Mouse (Mus musculus) midbrain, embryonic 12.5 days (tissue): ENCODE measurements around the gene Sec1. TPM values are rescaled to one million over a fixed set of nuclear protein-coding genes. Genes with fewer than 3 reads are reported as not detected.
A peak's percentile ranks its signal among the peaks of the same experiment; 100 is the strongest.

Source experiments
- ATAC-seq: fragments of 200-750 bp; cut with Nextera tagmentation; 2 replicates; pipeline ENCODE4 v1.8.0; 2017; ENCODE audit warnings: low read depth, moderate TSS enrichment, moderate library complexity; ENCODE audit not compliant: low FRiP score
- H3K27ac ChIP-seq: fragments of 300-500 bp; sonication (generic); replicated peaks from 2 replicates; pipeline ENCODE4 v1.5.1; 2016; ENCODE audit warnings: mild to moderate bottlenecking
- H3K27me3 ChIP-seq: fragments of 300-500 bp; sonication (generic); 2 replicates; pipeline ENCODE4 v1.6.1; 2016; ENCODE audit warnings: mild to moderate bottlenecking
- H3K36me3 ChIP-seq: fragments of 300-500 bp; sonication (generic); 2 replicates; pipeline ENCODE4 v1.6.1; 2016
- H3K4me1 ChIP-seq: fragments of 300-500 bp; sonication (generic); 2 replicates; pipeline ENCODE4 v1.6.1; 2016
- H3K4me2 ChIP-seq: fragments of 300-500 bp; sonication (generic); replicated peaks from 2 replicates; pipeline ENCODE4 v1.6.1; 2016; ENCODE audit warnings: mild to moderate bottlenecking, moderate library complexity
- H3K4me3 ChIP-seq: fragments of 300-500 bp; sonication (generic); 2 replicates; pipeline ENCODE4 v1.5.1; 2016; ENCODE audit warnings: mild to moderate bottlenecking
- H3K9ac ChIP-seq: fragments of 300-500 bp; sonication (generic); replicated peaks from 2 replicates; pipeline ENCODE4 v1.6.1; 2016; ENCODE audit warnings: mild to moderate bottlenecking, moderate library complexity
- H3K9me3 ChIP-seq: fragments of 300-500 bp; sonication (generic); 2 replicates; pipeline ENCODE4 v1.6.1; 2016; ENCODE audit warnings: mild to moderate bottlenecking
- whole genome bisulfite sequencing: fragments of 180-500 bp; shearing (Covaris S2); methylation state at CpG from one replicate; pipeline ENCODE4 v1.1.7; 2016; 5-methylcytosine and 5-hydroxymethylcytosine counted together
- polyA plus RNA-seq: library from polyadenylated mRNA; unstranded; fragments of >200 nt; fragmentation: Nextera tagmentation; extraction: Ambion mirVana; gene quantifications from 2 replicates; pipeline ENCODE4 v1.2.1, GENCODE M21; 2016

Gene Sec1
- polyA plus RNA-seq, 1 experiment from 2014 or later = 0.80 TPM

DNA sequence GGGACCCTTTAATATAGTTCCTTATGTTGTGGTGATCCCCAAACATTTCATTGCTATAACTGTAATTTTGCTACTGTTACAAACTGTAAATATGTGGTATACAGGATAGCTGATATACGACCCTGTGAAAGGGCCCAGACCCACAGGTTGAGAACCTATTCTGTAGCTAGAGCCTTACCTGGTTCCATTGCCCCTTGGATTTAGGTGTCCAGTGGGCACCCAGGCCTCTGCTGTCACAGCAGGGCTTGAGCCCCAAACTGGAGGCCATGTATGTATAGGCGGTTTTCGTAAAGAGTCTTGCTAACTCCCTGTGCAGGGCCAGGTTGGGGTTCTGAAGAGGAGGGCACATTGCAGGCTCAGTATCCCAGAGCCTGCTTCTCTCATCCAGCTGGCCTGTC, 22.3 kb upstream of the Sec1 start:
- no peak for ATAC-seq
- Histone ChIP-seq H3K4me3 (peak overlapping the region; percentile 91), H3K9me3 (no peaks in the 10 kb centered on the region), H3K9ac (peak overlapping the region; percentile 98), H3K4me2 (peak overlapping the region; percentile 92), H3K27ac (no peak overlapping the region), H3K36me3 (peaks cover 46% of the 10 kb centered on the region), H3K4me1 (peaks cover 46% of the 10 kb centered on the region), H3K27me3 (no peaks in the 10 kb centered on the region)
- 87% methylated on average over 3 of the region's 3 CpGs for WGBS

- peaks cover 46% of the 10 kb centered on the region for H3K36me3 ChIP-seq
- ATAC-seq = no peak
- H3K4me1 ChIP-seq = peaks cover 48% of the 10 kb centered on the region
- peak overlapping the region; percentile 76 for H3K4me3 ChIP-seq
- WGBS = 85% methylated on average over 19 of the region's 19 CpGs
- H3K27me3 ChIP-seq = no peaks in the 10 kb centered on the region
- peak overlapping the region; percentile 68 for H3K27ac ChIP-seq
- H3K9me3 ChIP-seq = no peaks in the 10 kb centered on the region
- H3K4me2 ChIP-seq = peak overlapping the region; percentile 92
- H3K9ac ChIP-seq = peak overlapping the region; percentile 98
Measured at GRCm38 (mm10) chr7:45715741-45716459, 21.7 kb upstream of the Sec1 start.

DNA sequence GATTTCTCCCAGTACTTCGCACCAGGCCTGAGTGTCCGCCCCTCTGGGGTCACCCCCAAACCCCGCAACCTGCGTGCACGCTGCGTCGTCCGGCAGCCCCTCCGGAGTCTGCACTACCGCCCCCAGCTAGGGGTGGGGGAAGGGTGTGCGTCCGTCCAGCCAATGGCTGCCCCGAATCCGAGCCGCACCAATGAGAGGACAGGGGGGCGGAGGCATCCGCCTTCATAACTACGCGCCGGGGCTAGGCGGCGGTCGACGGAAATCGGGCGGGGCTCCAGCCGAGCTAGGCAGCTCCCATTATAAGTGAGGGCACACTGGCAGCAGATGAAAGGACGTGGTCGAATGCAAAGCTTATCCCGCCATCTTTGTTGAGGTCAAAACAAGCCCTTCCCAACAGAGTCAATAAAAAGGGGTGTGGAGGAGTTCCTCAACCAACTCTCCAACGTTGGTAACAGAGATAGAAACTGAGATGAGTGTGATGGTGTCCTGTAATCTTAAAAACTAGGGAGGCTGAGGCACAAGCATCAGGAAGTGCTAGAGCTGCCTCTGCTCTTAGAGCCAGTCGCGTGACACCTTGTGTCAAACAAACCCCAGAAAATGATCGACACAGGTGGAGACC, 21.0 kb upstream of the Sec1 start, which contains the start of gene Rpl18:
Rpl18 (plus strand) TSS at position 368 of the 619 bp plus-strand sequence.
- peaks cover 53% of the 10 kb centered on the region for H3K4me1 ChIP-seq

GRCm38 (mm10) chr7:45714630-45715089, 20.5 kb upstream of the Sec1 start:
- no peaks in the 10 kb centered on the region for H3K27me3 ChIP-seq

More for the DNA sequence above, 21.0 kb upstream of the Sec1 start, which contains the start of gene Rpl18:
- ATAC-seq = peak; percentile 90
- H3K27ac ChIP-seq = peak within 1 kb of the TSS; percentile 68
- peak within 1 kb of the TSS; percentile 92 for H3K4me2 ChIP-seq
- H3K9ac ChIP-seq = peak within 1 kb of the TSS; percentile 98
- no peaks in the 10 kb centered on the region for H3K27me3 ChIP-seq
- H3K4me3 ChIP-seq = peak within 1 kb of the TSS; percentile 76
- peaks cover 46% of the 10 kb centered on the region for H3K36me3 ChIP-seq
- 7% methylated on average over 34 of the region's 34 CpGs for WGBS
- no peaks in the 10 kb centered on the region for H3K9me3 ChIP-seq

DNA sequence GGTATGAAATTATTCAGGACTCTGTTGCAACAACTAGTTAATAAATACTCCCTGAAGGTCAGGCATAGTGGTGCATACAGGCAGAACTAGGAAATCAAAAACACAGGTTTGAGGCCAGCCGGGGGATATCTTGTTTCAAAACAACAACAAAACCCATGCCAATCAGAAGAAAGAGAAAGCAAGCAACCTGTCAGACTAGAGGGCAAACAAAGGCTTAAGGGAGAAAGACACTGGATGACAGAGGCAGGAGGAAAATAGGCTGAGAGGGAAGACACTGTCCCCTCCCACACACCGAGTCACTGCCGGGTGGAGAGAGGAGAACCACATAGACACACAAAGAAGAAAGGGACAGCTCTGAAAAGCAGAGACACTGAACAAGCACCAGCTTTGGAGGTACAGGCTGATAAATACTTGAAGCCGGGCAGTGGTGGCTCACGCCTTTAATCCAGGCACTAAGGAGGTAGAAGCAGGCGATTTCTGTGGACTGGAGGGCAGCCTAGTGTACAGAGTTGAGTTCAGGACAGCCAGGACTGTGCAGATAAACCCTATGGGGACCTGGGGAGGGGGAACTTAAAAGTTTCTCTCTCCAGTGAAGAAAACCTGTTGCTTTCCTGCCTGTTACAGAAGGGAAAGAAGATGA, 19.8 kb upstream of the Sec1 start:
- no peak for ATAC-seq
- H3K27me3 ChIP-seq = no peaks in the 10 kb centered on the region
- H3K4me1 ChIP-seq = peaks cover 54% of the 10 kb centered on the region
- H3K4me2 ChIP-seq = peak overlapping the region; percentile 92
- peak overlapping the region; percentile 76 for H3K4me3 ChIP-seq
- peaks cover 39% of the 10 kb centered on the region for H3K36me3 ChIP-seq
- no peak overlapping the region for H3K27ac ChIP-seq
- H3K9me3 ChIP-seq = no peaks in the 10 kb centered on the region
- H3K9ac ChIP-seq = peak overlapping the region; percentile 81; the same call in 1 of the 2 replicates
- WGBS = 86% methylated on average over 6 of the region's 6 CpGs

More at GRCm38 (mm10) chr7:45714630-45715089, 20.5 kb upstream of the Sec1 start:
- Histone ChIP-seq H3K9ac (peak overlapping the region; percentile 81), H3K9me3 (no peaks in the 10 kb centered on the region), H3K4me3 (peak overlapping the region; percentile 76), H3K4me2 (peak overlapping the region; percentile 92), H3K27ac (peak overlapping the region; percentile 49), H3K36me3 (peaks cover 45% of the 10 kb centered on the region), H3K4me1 (peaks cover 54% of the 10 kb centered on the region)
- ATAC-seq = peak; percentile 62
- WGBS = 11% methylated on average over 14 of the region's 14 CpGs

- 93% methylated on average over 16 of the region's 16 CpGs for WGBS
- Histone ChIP-seq H3K9ac (no peak overlapping the region), H3K27ac (no peak overlapping the region), H3K9me3 (no peaks in the 10 kb centered on the region), H3K4me3 (no peak overlapping the region), H3K4me1 (peaks cover 55% of the 10 kb centered on the region), H3K27me3 (no peaks in the 10 kb centered on the region), H3K4me2 (no peak overlapping the region), H3K36me3 (peaks cover 39% of the 10 kb centered on the region)
- no peak for ATAC-seq
Measured at GRCm38 (mm10) chr7:45713396-45713795, 19.2 kb upstream of the Sec1 start.

DNA sequence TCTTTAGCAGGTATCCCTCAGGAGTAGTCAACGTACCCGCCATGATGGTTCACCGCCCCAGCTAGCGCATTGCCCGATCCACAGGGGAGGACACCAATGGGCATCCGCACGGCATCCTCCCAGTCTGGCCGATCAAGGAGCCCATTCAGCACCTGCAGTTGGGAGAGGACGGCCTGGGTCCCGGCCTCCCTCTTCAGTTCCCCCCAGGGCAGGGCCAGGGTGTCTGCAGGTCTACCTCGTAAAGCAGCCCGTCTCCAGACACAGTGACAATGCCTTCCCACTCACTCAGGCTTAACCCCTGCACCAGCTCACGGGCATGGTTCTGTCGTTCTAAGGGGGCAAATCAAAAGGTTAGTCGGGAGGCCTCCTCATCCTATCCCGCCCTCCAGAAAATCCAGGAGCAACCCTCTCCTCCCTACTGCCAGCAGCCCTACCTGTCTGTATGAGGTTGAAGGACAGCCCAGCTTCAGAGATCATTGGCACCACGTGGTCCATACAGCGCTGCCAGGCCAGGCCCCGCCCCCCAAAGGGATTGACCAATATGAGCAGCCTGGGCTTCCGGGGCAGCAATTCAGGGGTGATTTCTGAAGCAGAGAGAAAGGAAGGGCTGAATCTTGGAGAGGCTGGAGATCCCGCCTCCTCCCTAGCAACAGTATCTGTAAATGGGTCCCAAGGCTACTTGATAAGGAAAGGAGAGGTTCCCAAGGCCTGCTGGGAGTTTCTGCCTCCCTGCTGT, 18.0 kb upstream of the Sec1 start:
- Histone ChIP-seq H3K36me3 (peaks cover 39% of the 10 kb centered on the region), H3K4me2 (no peak overlapping the region), H3K9ac (0 out of 2 replicates have a peak overlapping the region, but pooled peaks have one; percentile 20), H3K27ac (no peak overlapping the region), H3K27me3 (peaks cover 3% of the 10 kb centered on the region; the same call in 1 of the 2 replicates), H3K4me1 (peaks cover 67% of the 10 kb centered on the region), H3K9me3 (no peaks in the 10 kb centered on the region), H3K4me3 (no peak overlapping the region)
- 89% methylated on average over 21 of the region's 21 CpGs for WGBS
- ATAC-seq = no peak

- no peak overlapping the region for H3K9ac ChIP-seq
- no peak overlapping the region for H3K4me2 ChIP-seq
- no peak overlapping the region for H3K27ac ChIP-seq
- no peak overlapping the region for H3K4me3 ChIP-seq
- H3K27me3 ChIP-seq = peaks cover 7% of the 10 kb centered on the region; the same call in 1 of the 2 replicates
- WGBS = 92% methylated on average over 24 of the region's 24 CpGs
- peaks cover 39% of the 10 kb centered on the region for H3K36me3 ChIP-seq
- H3K9me3 ChIP-seq = no peaks in the 10 kb centered on the region
- no peak for ATAC-seq
- H3K4me1 ChIP-seq = peaks cover 67% of the 10 kb centered on the region
Measured at GRCm38 (mm10) chr7:45711316-45712021, 17.3 kb upstream of the Sec1 start.

DNA sequence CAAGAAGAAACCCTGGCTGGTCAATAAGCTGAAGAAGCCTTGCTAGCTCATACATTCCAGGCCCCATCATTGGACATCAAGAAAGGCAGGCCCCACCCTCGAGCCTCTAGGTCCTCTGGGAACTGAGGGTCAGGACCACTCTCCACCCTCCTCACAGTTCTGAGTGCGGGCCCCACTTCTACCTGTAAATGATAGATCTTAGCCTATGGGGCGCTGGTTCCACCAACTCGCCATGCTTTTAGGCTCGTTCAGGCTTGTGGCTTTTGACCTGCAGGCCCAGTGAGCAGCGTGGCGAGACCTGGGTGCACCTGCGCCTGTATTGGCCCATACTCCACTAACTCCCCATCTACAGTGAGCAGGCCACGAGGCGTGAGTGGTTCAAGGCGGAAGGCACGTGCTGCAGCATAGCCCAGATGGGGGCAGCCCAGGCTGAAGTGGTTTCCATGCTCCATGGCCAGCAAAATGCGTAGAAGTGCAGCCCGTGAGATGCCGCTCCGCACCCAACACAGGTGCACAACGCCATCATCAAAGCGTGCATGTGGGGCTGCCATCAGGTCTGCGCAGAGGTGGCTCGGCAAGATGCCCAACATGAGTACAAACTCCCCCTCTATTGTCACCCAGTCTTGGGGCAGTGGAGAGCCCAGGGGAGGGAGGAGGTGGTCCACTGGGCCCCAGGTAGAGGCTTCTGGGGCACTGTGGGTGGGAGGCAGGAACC, 16.4 kb upstream of the Sec1 start:
- Histone ChIP-seq H3K27ac (peak overlapping the region; percentile 80), H3K9ac (no peak overlapping the region), H3K4me1 (peaks cover 67% of the 10 kb centered on the region), H3K4me2 (no peak overlapping the region), H3K4me3 (no peak overlapping the region), H3K9me3 (no peaks in the 10 kb centered on the region), H3K36me3 (peaks cover 39% of the 10 kb centered on the region), H3K27me3 (peaks cover 8% of the 10 kb centered on the region; the same call in 1 of the 2 replicates)
- no peak for ATAC-seq
- WGBS = 93% methylated on average over 20 of the region's 20 CpGs

- no peak overlapping the region for H3K4me3 ChIP-seq
- H3K36me3 ChIP-seq = peaks cover 39% of the 10 kb centered on the region
- no peak for ATAC-seq
- H3K27ac ChIP-seq = peak overlapping the region; percentile 80
- 71% methylated on average over 14 of the region's 14 CpGs for WGBS
- peaks cover 69% of the 10 kb centered on the region for H3K4me1 ChIP-seq
- H3K27me3 ChIP-seq = peaks cover 8% of the 10 kb centered on the region; the same call in 1 of the 2 replicates
- 0 out of 2 replicates have a peak overlapping the region, but pooled peaks have one; percentile 2 for H3K4me2 ChIP-seq
- no peaks in the 10 kb centered on the region for H3K9me3 ChIP-seq
- H3K9ac ChIP-seq = peak overlapping the region; percentile 50
Measured at GRCm38 (mm10) chr7:45709677-45710355, 15.6 kb upstream of the Sec1 start.
